Mouse (Mus musculus): ENCODE measurements around the gene Rgs12. TPM values are rescaled to one million over a fixed set of nuclear protein-coding genes. Genes with fewer than 3 reads are reported as not detected.

Rgs12 gene
- polyA plus RNA-seq, 1 experiment from 2014 or later = 41.4 TPM

DNA sequence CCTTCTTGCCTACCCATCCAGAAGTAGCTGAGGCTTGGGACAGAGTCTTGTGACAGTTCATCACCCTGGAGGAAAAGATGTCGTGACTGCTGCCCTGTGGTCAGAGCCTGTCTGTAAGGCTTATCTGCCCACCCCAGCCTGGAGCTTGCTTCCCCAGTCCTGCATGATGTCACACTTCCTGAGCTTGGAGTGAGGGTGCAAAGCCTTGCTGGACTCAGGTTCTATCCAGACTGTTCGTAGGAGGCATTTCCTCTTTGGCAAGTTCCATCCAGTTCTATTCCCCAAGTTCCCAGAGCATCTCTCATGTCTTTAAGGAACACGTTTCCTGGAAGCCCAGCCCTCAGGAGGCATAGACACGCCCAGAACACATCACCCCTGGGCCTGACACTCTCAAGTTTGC is 86.5 kb downstream of the Rgs12 start:
- H3K36me3 ChIP-seq (ENCODE audit: control insufficient read depth, insufficient read depth, low read length) = peaks cover 9% of the 10 kb centered on the region; the same call in 1 of the 2 replicates
- no peaks in the 10 kb centered on the region for H3K9me3 ChIP-seq (ENCODE audit: control insufficient read depth, low read length)
- no peak overlapping the region for H3K4me2 ChIP-seq (replicated peaks; ENCODE audit: low read depth, low read length)
- no peak overlapping the region for H3K27ac ChIP-seq (ENCODE audit: low read depth, low read length)
- no peak for DNase-seq (ENCODE audit: low spot score)
- no peaks in the 10 kb centered on the region for H3K27me3 ChIP-seq (ENCODE audit: control insufficient read depth, insufficient read depth, low read length)
- no peaks in the 10 kb centered on the region for H3K4me1 ChIP-seq (replicated peaks; ENCODE audit: control insufficient read depth, insufficient read depth, low read length)
- no peak overlapping the region for H3K9ac ChIP-seq (ENCODE audit: low read depth, low read length)
- H3K4me3 ChIP-seq (ENCODE audit: low read depth, low read length) = no peak overlapping the region
- no peak for ATAC-seq (ENCODE audit: low FRiP score)
- WGBS = 80% methylated on average over 4 of the region's 4 CpGs

DNA sequence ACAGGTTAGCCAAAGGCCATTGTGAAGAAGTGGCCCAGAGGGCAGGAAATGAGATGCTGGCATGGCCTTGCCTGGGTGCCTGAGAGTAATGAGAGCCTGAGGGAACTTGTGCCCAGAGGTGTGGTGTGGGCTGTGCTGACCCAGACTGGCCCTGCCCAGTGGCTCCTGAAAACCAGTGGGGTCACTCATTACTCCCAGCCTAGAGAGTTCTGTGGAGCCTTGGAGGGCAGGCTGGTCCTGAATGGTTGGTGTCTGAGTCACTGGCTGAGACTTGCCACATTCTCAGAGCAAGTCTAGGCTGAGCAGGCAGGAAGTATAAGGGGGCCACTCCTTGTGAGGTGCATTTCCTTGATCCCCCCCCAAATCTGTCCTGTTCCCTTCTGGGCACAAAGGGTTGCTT is 88.2 kb downstream of the Rgs12 start:
- Histone ChIP-seq H3K27me3 (ENCODE audit: control insufficient read depth, insufficient read depth, low read length) (no peaks in the 10 kb centered on the region), H3K4me2 (replicated peaks; ENCODE audit: low read depth, low read length) (no peak overlapping the region), H3K9ac (ENCODE audit: low read depth, low read length) (no peak overlapping the region), H3K27ac (ENCODE audit: low read depth, low read length) (no peak overlapping the region), H3K36me3 (ENCODE audit: control insufficient read depth, insufficient read depth, low read length) (0 out of 2 replicates have a peak, but pooled peaks cover 2% of the 10 kb centered on the region), H3K4me1 (replicated peaks; ENCODE audit: control insufficient read depth, insufficient read depth, low read length) (no peaks in the 10 kb centered on the region), H3K4me3 (ENCODE audit: low read depth, low read length) (no peak overlapping the region), H3K9me3 (ENCODE audit: control insufficient read depth, low read length) (no peaks in the 10 kb centered on the region)
- no peak for ATAC-seq (ENCODE audit: low FRiP score)
- DNase-seq (ENCODE audit: low spot score) = no peak

DNA sequence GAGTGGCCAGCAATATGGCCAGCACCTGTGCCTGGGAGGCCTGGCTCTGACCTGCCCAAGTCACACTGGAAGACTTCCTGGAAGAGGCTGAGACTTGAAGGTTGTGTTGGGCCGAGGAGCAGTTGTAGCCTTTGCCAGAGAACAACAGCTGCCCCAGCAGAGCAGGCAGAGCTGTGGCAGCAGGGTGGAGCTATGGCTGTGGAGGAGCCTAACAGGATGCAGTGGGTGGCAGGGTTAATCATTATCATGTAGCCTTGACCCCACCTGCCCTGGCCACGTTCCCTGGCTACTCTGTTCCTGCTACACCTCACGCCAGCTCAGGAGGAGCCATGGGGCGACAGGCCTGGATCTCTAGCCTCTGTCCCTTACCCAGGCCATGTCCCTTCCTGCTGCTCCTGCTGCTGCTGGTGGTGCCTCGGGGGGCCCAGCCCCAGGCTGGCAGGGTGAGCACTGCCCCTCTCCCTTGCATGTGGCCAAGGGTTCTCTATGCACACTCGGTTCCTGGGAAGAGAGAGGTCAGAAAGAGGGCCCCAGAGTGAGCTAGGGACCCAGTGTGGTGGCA is 92.1 kb downstream of the Rgs12 start, which contains the start of gene Hgfac:
TSS of gene Hgfac (plus strand) at position 242 of the 562 bp plus-strand sequence.
- no peak within 1 kb of the TSS for H3K4me2 ChIP-seq (replicated peaks; ENCODE audit: low read depth, low read length)
- no peaks in the 10 kb centered on the region for H3K36me3 ChIP-seq (ENCODE audit: control insufficient read depth, insufficient read depth, low read length)
- H3K27ac ChIP-seq (ENCODE audit: low read depth, low read length) = no peak within 1 kb of the TSS
- H3K9me3 ChIP-seq (ENCODE audit: control insufficient read depth, low read length) = no peaks in the 10 kb centered on the region
- no peaks in the 10 kb centered on the region for H3K27me3 ChIP-seq (ENCODE audit: control insufficient read depth, insufficient read depth, low read length)
- 59% methylated on average over 6 of the region's 6 CpGs for WGBS
- ATAC-seq (ENCODE audit: low FRiP score) = no peak
- H3K9ac ChIP-seq (ENCODE audit: low read depth, low read length) = no peak within 1 kb of the TSS
- H3K4me3 ChIP-seq (ENCODE audit: low read depth, low read length) = no peak within 1 kb of the TSS
- H3K4me1 ChIP-seq (replicated peaks; ENCODE audit: control insufficient read depth, insufficient read depth, low read length) = no peaks in the 10 kb centered on the region
- DNase-seq (ENCODE audit: low spot score) = no peak

DNA sequence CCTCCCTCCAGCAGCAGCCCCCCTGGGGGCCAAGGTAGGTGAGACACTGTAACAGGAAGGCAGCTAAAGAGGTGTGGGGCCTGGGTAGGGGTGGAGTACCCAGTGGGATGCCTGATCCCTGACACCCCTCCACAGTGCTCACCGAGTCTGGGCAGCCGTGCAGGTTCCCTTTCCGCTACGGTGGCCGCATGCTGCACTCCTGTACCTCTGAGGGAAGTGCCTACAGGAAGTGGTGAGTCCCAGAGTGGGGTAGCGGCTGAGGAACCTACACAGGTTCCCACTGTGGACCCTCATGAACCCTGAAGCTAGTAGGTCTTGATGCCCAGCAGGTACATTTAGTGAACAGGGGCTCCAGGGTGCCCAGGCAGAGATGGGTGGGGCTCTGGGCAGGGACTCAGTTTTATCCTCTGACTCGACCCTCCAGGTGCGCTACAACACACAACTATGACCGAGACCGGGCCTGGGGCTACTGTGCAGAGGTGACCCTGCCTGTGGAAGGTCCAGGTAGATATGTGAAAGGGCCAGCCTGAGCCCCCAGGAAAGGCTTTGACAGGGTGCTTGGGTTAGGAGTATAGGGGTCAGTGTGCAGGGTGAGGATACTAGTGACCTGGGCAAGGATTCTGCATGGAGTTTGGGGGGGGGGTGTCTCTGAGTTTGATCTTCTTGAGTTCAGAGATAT is 93.3 kb downstream of the Rgs12 start:
- Histone ChIP-seq H3K9me3 (ENCODE audit: control insufficient read depth, low read length) (no peaks in the 10 kb centered on the region), H3K4me1 (replicated peaks; ENCODE audit: control insufficient read depth, insufficient read depth, low read length) (no peaks in the 10 kb centered on the region), H3K9ac (ENCODE audit: low read depth, low read length) (no peak overlapping the region), H3K36me3 (ENCODE audit: control insufficient read depth, insufficient read depth, low read length) (no peaks in the 10 kb centered on the region), H3K27me3 (ENCODE audit: control insufficient read depth, insufficient read depth, low read length) (no peaks in the 10 kb centered on the region), H3K4me2 (replicated peaks; ENCODE audit: low read depth, low read length) (no peak overlapping the region), H3K4me3 (ENCODE audit: low read depth, low read length) (no peak overlapping the region), H3K27ac (ENCODE audit: low read depth, low read length) (no peak overlapping the region)
- ATAC-seq (ENCODE audit: low FRiP score) (peak; percentile 26; the same call in 1 of the 2 replicates), DNase-seq (ENCODE audit: low spot score) (no peak)
- 77% methylated on average over 10 of the region's 10 CpGs for WGBS

DNA sequence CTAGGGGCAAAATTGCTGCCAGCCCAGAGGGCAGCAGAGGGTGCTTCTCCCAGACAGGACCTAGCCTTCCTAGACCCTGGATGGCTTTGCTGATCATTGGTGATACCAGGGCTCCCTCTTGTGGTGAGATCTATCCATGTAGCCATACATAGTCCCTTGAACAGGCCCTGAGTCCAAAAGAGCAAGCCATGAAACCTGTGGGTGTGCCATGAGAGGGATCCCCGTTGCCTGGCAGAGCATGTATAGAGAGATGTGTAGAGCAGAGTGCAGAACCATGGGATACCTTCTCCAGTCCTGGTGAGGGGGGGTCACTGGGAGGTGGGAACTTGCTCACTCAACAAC is 93.8 kb downstream of the Rgs12 start:
- ATAC-seq (ENCODE audit: low FRiP score) = peak; percentile 73; the same call in 1 of the 2 replicates

DNA sequence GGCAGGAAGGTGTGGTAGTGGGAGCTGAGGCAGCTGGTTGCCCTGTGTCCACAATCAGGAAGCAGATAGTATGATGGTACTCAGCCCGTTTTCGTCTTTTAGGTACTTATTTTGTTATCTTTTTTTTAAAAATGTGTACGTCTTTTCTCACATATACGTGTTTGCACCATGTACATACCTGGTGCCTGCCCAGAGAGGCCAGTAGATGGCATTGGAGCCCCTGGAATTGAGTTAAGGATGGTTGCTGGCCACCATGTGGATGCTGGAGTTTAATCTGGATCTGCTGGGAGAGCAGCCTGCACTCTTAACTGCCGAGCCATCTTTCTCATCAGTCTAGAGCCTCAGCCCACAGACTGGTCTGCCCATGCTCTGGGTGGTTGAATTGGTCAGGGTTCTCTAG is 101.3 kb downstream of the Rgs12 start:
- WGBS = 72% methylated on average over 5 of the region's 5 CpGs
- ATAC-seq (ENCODE audit: low FRiP score) = no peak
- no peaks in the 10 kb centered on the region for H3K4me1 ChIP-seq (replicated peaks; ENCODE audit: control insufficient read depth, insufficient read depth, low read length)
- H3K27ac ChIP-seq (ENCODE audit: low read depth, low read length) = no peak overlapping the region
- H3K36me3 ChIP-seq (ENCODE audit: control insufficient read depth, insufficient read depth, low read length) = no peaks in the 10 kb centered on the region
- H3K4me2 ChIP-seq (replicated peaks; ENCODE audit: low read depth, low read length) = no peak overlapping the region
- no peaks in the 10 kb centered on the region for H3K9me3 ChIP-seq (ENCODE audit: control insufficient read depth, low read length)
- H3K27me3 ChIP-seq (ENCODE audit: control insufficient read depth, insufficient read depth, low read length) = no peaks in the 10 kb centered on the region; the same call in 1 of the 2 replicates
- H3K9ac ChIP-seq (ENCODE audit: low read depth, low read length) = no peak overlapping the region
- no peak overlapping the region for H3K4me3 ChIP-seq (ENCODE audit: low read depth, low read length)
- no peak for DNase-seq (ENCODE audit: low spot score)

More for the DNA sequence above, 93.8 kb downstream of the Rgs12 start:
- H3K27ac ChIP-seq (ENCODE audit: low read depth, low read length) = no peak overlapping the region
- H3K4me3 ChIP-seq (ENCODE audit: low read depth, low read length) = no peak overlapping the region
- no peaks in the 10 kb centered on the region for H3K27me3 ChIP-seq (ENCODE audit: control insufficient read depth, insufficient read depth, low read length)
- H3K4me2 ChIP-seq (replicated peaks; ENCODE audit: low read depth, low read length) = no peak overlapping the region
- H3K36me3 ChIP-seq (ENCODE audit: control insufficient read depth, insufficient read depth, low read length) = no peaks in the 10 kb centered on the region
- WGBS = 33% methylated on average over 1 of the region's 1 CpGs
- no peak overlapping the region for H3K9ac ChIP-seq (ENCODE audit: low read depth, low read length)
- H3K4me1 ChIP-seq (replicated peaks; ENCODE audit: control insufficient read depth, insufficient read depth, low read length) = no peaks in the 10 kb centered on the region
- H3K9me3 ChIP-seq (ENCODE audit: control insufficient read depth, low read length) = no peaks in the 10 kb centered on the region
- peak; percentile 87 for DNase-seq (ENCODE audit: low spot score)

DNA sequence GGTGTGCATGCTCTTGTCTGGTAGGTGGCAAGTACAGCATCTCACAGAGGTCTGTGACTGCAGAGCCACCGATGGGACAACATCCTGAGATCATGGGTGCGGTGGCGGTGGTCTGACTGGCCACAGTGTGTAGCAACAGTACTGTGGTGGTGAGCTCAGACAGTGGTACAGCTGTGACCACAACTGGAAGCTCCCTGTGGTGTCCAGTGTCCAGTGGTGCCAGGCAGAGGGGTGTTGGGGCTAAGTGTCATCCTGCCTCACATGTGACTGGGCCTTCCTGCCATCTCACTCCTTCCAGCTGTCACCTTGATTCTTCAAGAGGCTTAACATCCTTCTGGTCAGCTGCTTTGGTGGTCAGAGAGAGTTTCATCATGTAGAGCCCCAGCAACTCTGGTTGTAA is 105.4 kb downstream of the Rgs12 start:
- no peak overlapping the region for H3K9ac ChIP-seq (ENCODE audit: low read depth, low read length)
- H3K4me1 ChIP-seq (replicated peaks; ENCODE audit: control insufficient read depth, insufficient read depth, low read length) = peaks cover 6% of the 10 kb centered on the region; the same call in 1 of the 2 replicates
- no peak overlapping the region for H3K4me2 ChIP-seq (replicated peaks; ENCODE audit: low read depth, low read length)
- H3K36me3 ChIP-seq (ENCODE audit: control insufficient read depth, insufficient read depth, low read length) = no peaks in the 10 kb centered on the region
- peaks cover 12% of the 10 kb centered on the region for H3K27me3 ChIP-seq (ENCODE audit: control insufficient read depth, insufficient read depth, low read length)
- H3K4me3 ChIP-seq (ENCODE audit: low read depth, low read length) = no peak overlapping the region
- no peak for DNase-seq (ENCODE audit: low spot score)
- ATAC-seq (ENCODE audit: low FRiP score) = no peak
- no peaks in the 10 kb centered on the region for H3K9me3 ChIP-seq (ENCODE audit: control insufficient read depth, low read length)
- no peak overlapping the region for H3K27ac ChIP-seq (ENCODE audit: low read depth, low read length)
- 74% methylated on average over 3 of the region's 3 CpGs for WGBS

DNA sequence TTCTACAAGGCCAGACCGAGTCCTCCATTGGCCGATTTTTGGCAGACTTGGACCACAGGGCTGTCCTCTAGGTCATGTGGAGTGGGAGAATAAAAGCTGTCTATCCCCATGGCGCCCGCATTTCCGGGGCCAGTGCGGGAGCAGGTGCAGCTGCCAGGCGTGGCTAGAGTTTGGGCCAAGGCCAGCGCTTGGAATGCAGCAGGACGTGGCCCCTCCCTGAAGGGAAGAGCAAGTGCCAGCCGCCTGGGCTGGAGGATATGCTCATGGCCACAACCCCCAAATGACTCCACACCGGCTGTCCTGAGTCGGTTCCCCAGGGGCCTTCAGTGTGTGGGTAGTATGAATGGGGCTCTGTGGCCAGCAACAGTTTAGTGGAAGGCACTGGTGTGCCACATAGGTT is 105.8 kb downstream of the Rgs12 start:
- no peak for ATAC-seq (ENCODE audit: low FRiP score)
- Histone ChIP-seq H3K4me3 (ENCODE audit: low read depth, low read length) (no peak overlapping the region), H3K27ac (ENCODE audit: low read depth, low read length) (no peak overlapping the region), H3K4me1 (replicated peaks; ENCODE audit: control insufficient read depth, insufficient read depth, low read length) (peaks cover 6% of the 10 kb centered on the region; the same call in 1 of the 2 replicates), H3K9me3 (ENCODE audit: control insufficient read depth, low read length) (no peaks in the 10 kb centered on the region), H3K4me2 (replicated peaks; ENCODE audit: low read depth, low read length) (no peak overlapping the region), H3K27me3 (ENCODE audit: control insufficient read depth, insufficient read depth, low read length) (peaks cover 12% of the 10 kb centered on the region), H3K36me3 (ENCODE audit: control insufficient read depth, insufficient read depth, low read length) (no peaks in the 10 kb centered on the region), H3K9ac (ENCODE audit: low read depth, low read length) (no peak overlapping the region)
- no peak for DNase-seq (ENCODE audit: low spot score)
- 80% methylated on average over 12 of the region's 12 CpGs for WGBS
